Mouse (Mus musculus): ENCODE data around the gene Itpr2. TPM values are rescaled to one million over a fixed set of nuclear protein-coding genes. Genes with fewer than 3 reads are reported as not detected.

The Itpr2 gene
- polyA plus RNA-seq, 1 experiment from 2014 or later, result 4.1 TPM

- Histone ChIP-seq H3K27ac (no peak overlapping the region), H3K9me3 (no peaks in the 10 kb centered on the region), H3K27me3 (ENCODE audit: poor library complexity, severe bottlenecking) (no peaks in the 10 kb centered on the region), H3K36me3 (replicated peaks) (no peaks in the 10 kb centered on the region), H3K4me3 (no peak overlapping the region), H3K4me1 (peaks cover 20% of the 10 kb centered on the region)
- 91% methylated on average over 8 of the region's 8 CpGs for WGBS
- DNase-seq (ENCODE audit: extremely low spot score, low spot score), result no peak
Measured at GRCm38 (mm10) chr6:146346545-146347195, 155.4 kb downstream of the Itpr2 start.

GRCm38 (mm10) chr6:146344732-146345131, 157.3 kb downstream of the Itpr2 start:
- WGBS, result 94% methylated on average over 3 of the region's 3 CpGs
- Histone ChIP-seq H3K4me1 (peaks cover 20% of the 10 kb centered on the region), H3K27ac (no peak overlapping the region), H3K9me3 (no peaks in the 10 kb centered on the region), H3K36me3 (replicated peaks) (no peaks in the 10 kb centered on the region), H3K4me3 (no peak overlapping the region), H3K27me3 (ENCODE audit: poor library complexity, severe bottlenecking) (no peaks in the 10 kb centered on the region)
- DNase-seq (ENCODE audit: extremely low spot score, low spot score), result no peak

- H3K4me1 ChIP-seq, result peaks cover 20% of the 10 kb centered on the region
- 47% methylated on average over 10 of the region's 10 CpGs for WGBS
- no peak overlapping the region for H3K27ac ChIP-seq
- no peak for DNase-seq (ENCODE audit: extremely low spot score, low spot score)
- no peaks in the 10 kb centered on the region for H3K36me3 ChIP-seq (replicated peaks)
- H3K9me3 ChIP-seq, result no peaks in the 10 kb centered on the region
- H3K4me3 ChIP-seq, result no peak overlapping the region
- H3K27me3 ChIP-seq (ENCODE audit: poor library complexity, severe bottlenecking), result no peaks in the 10 kb centered on the region
Measured at GRCm38 (mm10) chr6:146343671-146344384, 158.2 kb downstream of the Itpr2 start.

- Histone ChIP-seq H3K36me3 (replicated peaks) (no peaks in the 10 kb centered on the region), H3K4me3 (no peak overlapping the region), H3K27me3 (ENCODE audit: poor library complexity, severe bottlenecking) (no peaks in the 10 kb centered on the region), H3K27ac (peak overlapping the region; percentile 68), H3K9me3 (no peaks in the 10 kb centered on the region), H3K4me1 (peaks cover 20% of the 10 kb centered on the region)
- DNase-seq (ENCODE audit: extremely low spot score, low spot score), result peak; percentile 24
- 7% methylated on average over 6 of the region's 6 CpGs for WGBS
Measured at GRCm38 (mm10) chr6:146342995-146343394, 159.0 kb downstream of the Itpr2 start.

- no peak overlapping the region for H3K4me3 ChIP-seq
- H3K27ac ChIP-seq, result no peak overlapping the region
- H3K36me3 ChIP-seq (replicated peaks), result no peaks in the 10 kb centered on the region
- H3K27me3 ChIP-seq (ENCODE audit: poor library complexity, severe bottlenecking), result no peaks in the 10 kb centered on the region
- no peak for DNase-seq (ENCODE audit: extremely low spot score, low spot score)
- 85% methylated on average over 3 of the region's 3 CpGs for WGBS
- H3K9me3 ChIP-seq, result no peaks in the 10 kb centered on the region
- H3K4me1 ChIP-seq, result peaks cover 22% of the 10 kb centered on the region
Measured at GRCm38 (mm10) chr6:146341934-146342333, 160.1 kb downstream of the Itpr2 start.

- Histone ChIP-seq H3K9me3 (no peaks in the 10 kb centered on the region), H3K4me3 (no peak overlapping the region), H3K36me3 (replicated peaks) (no peaks in the 10 kb centered on the region), H3K27ac (no peak overlapping the region), H3K27me3 (ENCODE audit: poor library complexity, severe bottlenecking) (no peaks in the 10 kb centered on the region), H3K4me1 (peaks cover 22% of the 10 kb centered on the region)
- no peak for DNase-seq (ENCODE audit: extremely low spot score, low spot score)
- WGBS, result 89% methylated on average over 3 of the region's 3 CpGs
Measured at GRCm38 (mm10) chr6:146341413-146341812, 160.6 kb downstream of the Itpr2 start.

GRCm38 (mm10) chr6:146340951-146341350, 161.1 kb downstream of the Itpr2 start:
- WGBS, result 87% methylated on average over 5 of the region's 5 CpGs
- H3K4me1 ChIP-seq, result peaks cover 22% of the 10 kb centered on the region
- H3K36me3 ChIP-seq (replicated peaks), result no peaks in the 10 kb centered on the region
- no peak overlapping the region for H3K27ac ChIP-seq
- DNase-seq (ENCODE audit: extremely low spot score, low spot score), result no peak
- no peaks in the 10 kb centered on the region for H3K27me3 ChIP-seq (ENCODE audit: poor library complexity, severe bottlenecking)
- H3K9me3 ChIP-seq, result no peaks in the 10 kb centered on the region
- no peak overlapping the region for H3K4me3 ChIP-seq

- 79% methylated on average over 10 of the region's 10 CpGs for WGBS
- no peaks in the 10 kb centered on the region for H3K9me3 ChIP-seq
- peak; percentile 40 for DNase-seq (ENCODE audit: extremely low spot score, low spot score)
Measured at GRCm38 (mm10) chr6:146339779-146340178, 162.2 kb downstream of the Itpr2 start.

GRCm38 (mm10) chr6:146337237-146337636, 164.8 kb downstream of the Itpr2 start:
- peaks cover 6% of the 10 kb centered on the region; the same call in 1 of the 2 replicates for H3K4me1 ChIP-seq
- H3K27me3 ChIP-seq (ENCODE audit: poor library complexity, severe bottlenecking), result no peaks in the 10 kb centered on the region
- H3K36me3 ChIP-seq (replicated peaks), result no peaks in the 10 kb centered on the region
- no peak overlapping the region for H3K4me3 ChIP-seq
- WGBS, result 87% methylated on average over 7 of the region's 7 CpGs
- no peaks in the 10 kb centered on the region for H3K9me3 ChIP-seq
- H3K27ac ChIP-seq, result no peak overlapping the region
- no peak for DNase-seq (ENCODE audit: extremely low spot score, low spot score)

More at GRCm38 (mm10) chr6:146339779-146340178, 162.2 kb downstream of the Itpr2 start:
- no peak overlapping the region for H3K4me3 ChIP-seq
- H3K4me1 ChIP-seq, result peaks cover 22% of the 10 kb centered on the region
- H3K27ac ChIP-seq, result no peak overlapping the region
- H3K36me3 ChIP-seq (replicated peaks), result no peaks in the 10 kb centered on the region
- H3K27me3 ChIP-seq (ENCODE audit: poor library complexity, severe bottlenecking), result no peaks in the 10 kb centered on the region

GRCm38 (mm10) chr6:146335191-146335590, 166.8 kb downstream of the Itpr2 start:
- no peak for DNase-seq (ENCODE audit: extremely low spot score, low spot score)
- no peaks in the 10 kb centered on the region for H3K27me3 ChIP-seq (ENCODE audit: poor library complexity, severe bottlenecking)
- no peaks in the 10 kb centered on the region for H3K36me3 ChIP-seq (replicated peaks)
- no peak overlapping the region for H3K4me3 ChIP-seq
- H3K4me1 ChIP-seq, result 0 out of 2 replicates have a peak, but pooled peaks cover 2% of the 10 kb centered on the region
- H3K27ac ChIP-seq, result no peak overlapping the region
- 95% methylated on average over 9 of the region's 9 CpGs for WGBS
- H3K9me3 ChIP-seq, result no peaks in the 10 kb centered on the region

GRCm38 (mm10) chr6:146333506-146333905, 168.5 kb downstream of the Itpr2 start:
- Histone ChIP-seq H3K27me3 (ENCODE audit: poor library complexity, severe bottlenecking) (no peaks in the 10 kb centered on the region), H3K36me3 (replicated peaks) (no peaks in the 10 kb centered on the region; the same call in 1 of the 2 replicates), H3K9me3 (no peaks in the 10 kb centered on the region), H3K4me3 (no peak overlapping the region), H3K4me1 (0 out of 2 replicates have a peak, but pooled peaks cover 2% of the 10 kb centered on the region), H3K27ac (no peak overlapping the region)
- no peak for DNase-seq (ENCODE audit: extremely low spot score, low spot score)
- 94% methylated on average over 3 of the region's 3 CpGs for WGBS

GRCm38 (mm10) chr6:146331017-146331669, 170.9 kb downstream of the Itpr2 start:
- H3K36me3 ChIP-seq (replicated peaks), result no peaks in the 10 kb centered on the region; the same call in 1 of the 2 replicates
- no peak for DNase-seq (ENCODE audit: extremely low spot score, low spot score)
- H3K27ac ChIP-seq, result no peak overlapping the region
- H3K4me3 ChIP-seq, result no peak overlapping the region
- H3K4me1 ChIP-seq, result no peaks in the 10 kb centered on the region
- 82% methylated on average over 6 of the region's 6 CpGs for WGBS
- no peaks in the 10 kb centered on the region for H3K9me3 ChIP-seq
- no peaks in the 10 kb centered on the region for H3K27me3 ChIP-seq (ENCODE audit: poor library complexity, severe bottlenecking)

GRCm38 (mm10) chr6:146329079-146329478, 172.9 kb downstream of the Itpr2 start:
- H3K27me3 ChIP-seq (ENCODE audit: poor library complexity, severe bottlenecking), result no peaks in the 10 kb centered on the region
- 84% methylated on average over 3 of the region's 3 CpGs for WGBS
- no peak for DNase-seq (ENCODE audit: extremely low spot score, low spot score)

More at GRCm38 (mm10) chr6:146329079-146329478, 172.9 kb downstream of the Itpr2 start:
- no peaks in the 10 kb centered on the region for H3K9me3 ChIP-seq
- peaks cover 6% of the 10 kb centered on the region; the same call in 1 of the 2 replicates for H3K4me1 ChIP-seq
- no peaks in the 10 kb centered on the region; the same call in 1 of the 2 replicates for H3K36me3 ChIP-seq (replicated peaks)
- no peak overlapping the region for H3K27ac ChIP-seq
- no peak overlapping the region for H3K4me3 ChIP-seq
